Mouse (Mus musculus): ENCODE results near the gene Ppm1h. TPM values are rescaled to one million over a fixed set of nuclear protein-coding genes. Genes with fewer than 3 reads are reported as not detected.
"Not testable (repeated sequence)": the region's sequence is repeated elsewhere in the genome, so short reads cannot be mapped to it uniquely, and the experiment has no call there.

Ppm1h gene
- total and polyA plus RNA-seq, 3 experiments: 1.2 to 1.3 (median 1.3) TPM

- Histone ChIP-seq H3K4me2 (ENCODE audit: insufficient read depth, low read depth, poor library complexity, severe bottlenecking) (no peak overlapping the region), H3K4me3 (replicated peaks in 1 of 3; ENCODE audit: low read depth in 2 of 3, low read length in 2 of 3, poor library complexity in 1 of 3) (no peak overlapping the region), H3K36me3 (replicated peaks in 1 of 2; ENCODE audit: control insufficient read depth in 1 of 2, insufficient read depth in 1 of 2, low read length in 1 of 2) (no peaks in the 10 kb centered on the region), H3K27me3 (replicated peaks) (no peaks in the 10 kb centered on the region), H3K27ac (ENCODE audit: insufficient read depth, low read depth) (no peak overlapping the region), H3K4me1 (ENCODE audit: control insufficient read depth in 1 of 2, insufficient read depth in 2 of 2) (peaks cover 0 to 8% of the 10 kb centered on the region in 2 experiments; a peak in 2 of 4 replicates), H3K79me2 (replicated peaks; ENCODE audit: control insufficient read depth, extremely low read depth, insufficient read depth, poor library complexity, severe bottlenecking) (no peaks in the 10 kb centered on the region), H3K9me3 (replicated peaks; ENCODE audit: low read length) (no peaks in the 10 kb centered on the region), H3K9ac (ENCODE audit: insufficient read depth, low read depth) (no peak overlapping the region)
- dilution Hi-C loops (cut with MboI; ENCODE audit: extremely low pct_ligation_motif_present, extremely low pct_unique_long_range_greater_than_20kb, low sequenced_read_pairs): no loop called here
- in situ Hi-C loops (cut with MboI; ENCODE audit: low pct_ligation_motif_present, low pct_unique_long_range_greater_than_20kb, low sequenced_read_pairs): no loop called here
- TF ChIP-seq POLR2AphosphoS2 (IDR thresholded peaks at IDR 0.05; ENCODE audit: low read depth, low read length) (no peak), TBP (conservative IDR thresholded peaks at IDR 0.05; ENCODE audit: low read depth, low read length) (no peak), BHLHE40 (IDR thresholded peaks at IDR 0.05; ENCODE audit: low read depth, low read length) (no peak), EP300 (IDR thresholded peaks at IDR 0.05; ENCODE audit: low read length) (no peak), TCF12 (IDR thresholded peaks at IDR 0.05; ENCODE audit: low read depth, low read length) (no peak), IRF4 (IDR thresholded peaks at IDR 0.05; ENCODE audit: low read depth, low read length) (no peak), E2F4 (IDR thresholded peaks at IDR 0.05; ENCODE audit: insufficient replicate concordance, low read depth, low read length) (no peak), MXI1 (IDR thresholded peaks at IDR 0.05; ENCODE audit: low read depth, low read length) (no peak), HCFC1 (IDR thresholded peaks at IDR 0.05; ENCODE audit: low read depth, low read length) (no peak), JUND (conservative IDR thresholded peaks at IDR 0.05; ENCODE audit: low read depth, low read length) (no peak), SIN3A (IDR thresholded peaks at IDR 0.05; ENCODE audit: low read length) (no peak), ZMIZ1 (IDR thresholded peaks at IDR 0.05; ENCODE audit: low read depth, low read length) (no peak), MAX (IDR thresholded peaks at IDR 0.05; ENCODE audit: low read length) (no peak), NELFE (IDR thresholded peaks at IDR 0.05; ENCODE audit: low read depth, low read length) (no peak)
- no peak for DNase-seq (ENCODE audit: extremely low read depth)
Measured at GRCm38 (mm10) chr10:122920218-122920795, 241.7 kb downstream of the Ppm1h start.

GRCm38 (mm10) chr10:122922226-122922625 is 243.7 kb downstream of the Ppm1h start:
- no peak for DNase-seq (ENCODE audit: extremely low read depth)
- no peak overlapping the region for H3K27ac ChIP-seq (ENCODE audit: insufficient read depth, low read depth)
- TF ChIP-seq TCF12 (IDR thresholded peaks at IDR 0.05; ENCODE audit: low read depth, low read length) (no peak), TBP (conservative IDR thresholded peaks at IDR 0.05; ENCODE audit: low read depth, low read length) (no peak), HCFC1 (IDR thresholded peaks at IDR 0.05; ENCODE audit: low read depth, low read length) (no peak), UBTF (IDR thresholded peaks at IDR 0.05; ENCODE audit: low read depth, low read length) (no peak), ZMIZ1 (IDR thresholded peaks at IDR 0.05; ENCODE audit: low read depth, low read length) (no peak), CHD2 (IDR thresholded peaks at IDR 0.05; ENCODE audit: low read length) (no peak), MXI1 (IDR thresholded peaks at IDR 0.05; ENCODE audit: low read depth, low read length) (no peak), NELFE (IDR thresholded peaks at IDR 0.05; ENCODE audit: low read depth, low read length) (no peak), USF1 (IDR thresholded peaks at IDR 0.05; ENCODE audit: low read depth, low read length) (no peak), ZKSCAN1 (IDR thresholded peaks at IDR 0.05; ENCODE audit: borderline replicate concordance, low read depth, low read length) (no peak), CTCF (conservative IDR thresholded peaks at IDR 0.05 in 1 of 2, IDR thresholded peaks at IDR 0.05 in 1 of 2; ENCODE audit: low read depth in 2 of 2, low read length in 2 of 2) (no peak), USF2 (conservative IDR thresholded peaks at IDR 0.05; ENCODE audit: low read depth, low read length) (no peak), GABPA (IDR thresholded peaks at IDR 0.05; ENCODE audit: insufficient replicate concordance, low read depth, low read length) (no peak)
- H3K9me3 ChIP-seq (replicated peaks; ENCODE audit: low read length): no peaks in the 10 kb centered on the region
- no peaks in the 10 kb centered on the region for H3K4me1 ChIP-seq (ENCODE audit: control insufficient read depth in 1 of 2, insufficient read depth in 2 of 2)
- dilution Hi-C loops (cut with MboI; ENCODE audit: extremely low pct_ligation_motif_present, extremely low pct_unique_long_range_greater_than_20kb, low sequenced_read_pairs) (no loop called here), in situ Hi-C loops (cut with MboI; ENCODE audit: low pct_ligation_motif_present, low pct_unique_long_range_greater_than_20kb, low sequenced_read_pairs) (no loop called here)
- H3K9ac ChIP-seq (ENCODE audit: insufficient read depth, low read depth): no peak overlapping the region
- H3K4me3 ChIP-seq (replicated peaks in 1 of 3; ENCODE audit: low read depth in 2 of 3, low read length in 2 of 3, poor library complexity in 1 of 3): no peak overlapping the region
- no peaks in the 10 kb centered on the region for H3K27me3 ChIP-seq (replicated peaks)
- no peak overlapping the region for H3K4me2 ChIP-seq (ENCODE audit: insufficient read depth, low read depth, poor library complexity, severe bottlenecking)
- no peaks in the 10 kb centered on the region for H3K36me3 ChIP-seq (replicated peaks in 1 of 2; ENCODE audit: control insufficient read depth in 1 of 2, insufficient read depth in 1 of 2, low read length in 1 of 2)
- no peaks in the 10 kb centered on the region for H3K79me2 ChIP-seq (replicated peaks; ENCODE audit: control insufficient read depth, extremely low read depth, insufficient read depth, poor library complexity, severe bottlenecking)

GRCm38 (mm10) chr10:122924571-122924970 is 246.0 kb downstream of the Ppm1h start:
- H3K4me1 ChIP-seq (ENCODE audit: control insufficient read depth in 1 of 2, insufficient read depth in 2 of 2); in situ Hi-C loops (cut with MboI; ENCODE audit: low pct_ligation_motif_present, low pct_unique_long_range_greater_than_20kb, low sequenced_read_pairs); H3K79me2 ChIP-seq (replicated peaks; ENCODE audit: control insufficient read depth, extremely low read depth, insufficient read depth, poor library complexity, severe bottlenecking); H3K27ac ChIP-seq (ENCODE audit: insufficient read depth, low read depth); H3K9ac ChIP-seq (ENCODE audit: insufficient read depth, low read depth); dilution Hi-C loops (cut with MboI; ENCODE audit: extremely low pct_ligation_motif_present, extremely low pct_unique_long_range_greater_than_20kb, low sequenced_read_pairs); H3K27me3 ChIP-seq (replicated peaks); H3K36me3 ChIP-seq (replicated peaks in 1 of 2; ENCODE audit: control insufficient read depth in 1 of 2, insufficient read depth in 1 of 2, low read length in 1 of 2); H3K4me3 ChIP-seq (replicated peaks in 1 of 3; ENCODE audit: low read depth in 2 of 3, low read length in 2 of 3, poor library complexity in 1 of 3); DNase-seq (ENCODE audit: extremely low read depth); H3K4me2 ChIP-seq (ENCODE audit: insufficient read depth, low read depth, poor library complexity, severe bottlenecking); H3K9me3 ChIP-seq (replicated peaks; ENCODE audit: low read length): not testable (repeated sequence)
